Mouse (Mus musculus): Measurements from ENCODE around the gene Mtss1l.

Gene Mtss1l

DNA sequence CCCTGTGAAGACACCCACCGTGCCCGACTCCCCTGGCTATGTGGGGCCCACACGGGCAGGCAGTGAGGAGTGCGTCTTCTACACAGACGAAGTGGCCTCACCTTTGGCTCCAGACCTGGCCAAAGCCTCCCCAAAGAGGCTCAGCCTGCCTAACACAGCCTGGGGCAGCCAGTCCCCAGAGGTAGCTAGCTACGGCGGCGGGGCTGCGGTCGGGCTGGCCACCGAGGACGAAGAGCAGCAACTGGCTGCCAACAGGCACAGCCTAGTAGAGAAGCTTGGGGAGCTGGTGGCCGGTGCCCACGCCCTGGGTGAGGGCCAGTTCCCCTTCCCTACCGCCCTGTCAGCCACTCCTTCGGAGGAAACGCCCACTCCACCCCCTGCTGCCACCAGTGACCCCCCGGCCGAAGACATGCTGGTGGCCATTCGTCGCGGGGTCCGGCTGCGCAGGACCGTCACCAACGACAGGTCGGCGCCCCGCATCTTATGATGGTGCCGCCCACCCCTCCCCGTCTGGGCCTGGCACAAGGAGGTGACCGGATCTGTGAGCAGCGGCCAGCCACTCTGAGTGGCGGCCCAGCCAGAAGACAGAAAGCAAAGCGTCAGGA lies 17.4 kb downstream of the Mtss1l start:
- DNase-seq (ENCODE audit: low spot score in 2 of 2) = no peak

GRCm38 (mm10) chr8:110740629-110741175 lies 19.4 kb downstream of the Mtss1l start:
- DNase-seq (ENCODE audit: low spot score in 2 of 2) = no peak

GRCm38 (mm10) chr8:110741816-110742451 lies 20.7 kb downstream of the Mtss1l start:
- no peak for DNase-seq (ENCODE audit: low spot score in 2 of 2)

DNA sequence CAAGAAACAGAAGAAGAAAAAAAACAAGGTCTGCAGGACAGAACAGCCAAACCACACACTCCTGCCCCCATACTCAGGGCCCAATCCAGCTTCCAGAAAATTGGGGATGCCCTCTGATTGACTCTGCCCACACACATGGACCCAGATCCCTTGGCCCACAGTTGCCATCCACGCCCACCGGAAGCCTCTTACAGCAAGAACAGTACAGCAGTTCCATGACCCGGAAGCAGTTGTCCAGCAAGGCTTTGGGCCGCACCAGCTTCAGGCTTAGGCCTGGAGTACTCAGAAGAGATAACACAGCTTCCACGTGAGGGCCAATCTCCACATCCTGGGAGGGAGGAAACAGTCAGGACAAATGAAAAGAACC lies 21.2 kb downstream of the Mtss1l start:
- no peak for DNase-seq (ENCODE audit: low spot score in 2 of 2)

- DNase-seq (ENCODE audit: low spot score in 2 of 2) = no peak
Measured at GRCm38 (mm10) chr8:110745162-110745561, 23.9 kb downstream of the Mtss1l start.

DNA sequence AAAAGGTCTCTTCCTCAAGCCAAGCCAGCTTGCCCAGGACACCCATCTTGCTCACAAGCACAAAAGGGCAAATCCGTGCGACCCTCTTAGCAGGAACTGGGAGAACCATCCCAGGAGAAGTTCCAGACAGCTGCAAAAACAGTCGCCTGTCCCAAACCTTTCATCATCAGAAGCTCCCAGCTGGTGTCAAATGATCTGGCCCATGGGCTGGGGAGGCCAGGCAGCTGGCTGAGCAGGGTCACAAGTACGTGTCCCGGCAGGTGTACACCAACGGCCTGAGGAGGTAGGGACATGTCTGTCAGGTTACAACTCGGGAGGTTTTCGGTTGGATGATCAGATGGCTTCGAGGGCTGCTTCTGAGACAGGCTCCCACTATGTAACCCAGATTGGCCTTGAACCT lies 25.4 kb downstream of the Mtss1l start:
- DNase-seq (ENCODE audit: low spot score in 2 of 2) = no peak

- no peak for DNase-seq (ENCODE audit: low spot score in 2 of 2)
Measured at GRCm38 (mm10) chr8:110749500-110750170, 28.4 kb downstream of the Mtss1l start.

- DNase-seq (ENCODE audit: low spot score in 2 of 2) = no peak
Measured at GRCm38 (mm10) chr8:110750269-110750668, 29.0 kb downstream of the Mtss1l start.

- DNase-seq (ENCODE audit: low spot score in 2 of 2) = no peak
Measured at GRCm38 (mm10) chr8:110751490-110751889, 30.2 kb downstream of the Mtss1l start.

- peak; percentile 50 to 60 for DNase-seq (ENCODE audit: low spot score in 2 of 2)
Measured at GRCm38 (mm10) chr8:110754713-110755112, 33.4 kb downstream of the Mtss1l start.

DNA sequence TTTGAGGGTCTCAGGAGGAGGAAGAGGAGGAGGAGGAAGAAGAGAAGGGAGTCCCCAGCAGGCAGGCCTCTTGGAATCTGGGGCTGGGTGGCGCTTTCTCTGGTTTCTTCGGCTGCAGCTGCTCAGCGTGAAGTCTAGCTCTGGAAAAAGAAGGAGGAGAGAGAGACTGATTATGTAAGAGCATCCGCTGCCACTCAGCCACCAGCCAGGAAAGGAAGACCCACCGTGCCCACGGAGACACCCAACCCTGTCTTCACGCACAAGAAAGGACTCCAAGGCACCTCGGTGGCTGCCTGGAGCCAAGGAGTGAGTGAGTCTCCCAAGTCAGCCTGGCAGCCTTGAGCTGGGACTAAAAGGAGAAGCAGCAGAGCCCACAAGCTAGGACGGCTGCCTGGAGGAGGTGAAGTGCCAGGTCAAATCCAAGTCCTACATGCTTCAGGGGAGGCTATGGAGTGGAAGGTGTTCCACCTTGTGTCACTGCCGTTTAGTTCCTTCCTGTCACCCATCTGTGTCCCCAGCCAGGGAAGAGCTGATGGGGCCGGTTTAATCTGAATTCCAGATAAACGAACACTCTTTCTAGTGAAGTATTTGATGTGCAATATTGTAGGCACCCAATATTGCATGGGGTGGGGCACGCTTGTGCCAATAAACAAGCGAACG lies 34.4 kb downstream of the Mtss1l start:
- peak; percentile 69 to 78 for DNase-seq (ENCODE audit: low spot score in 2 of 2)

DNA sequence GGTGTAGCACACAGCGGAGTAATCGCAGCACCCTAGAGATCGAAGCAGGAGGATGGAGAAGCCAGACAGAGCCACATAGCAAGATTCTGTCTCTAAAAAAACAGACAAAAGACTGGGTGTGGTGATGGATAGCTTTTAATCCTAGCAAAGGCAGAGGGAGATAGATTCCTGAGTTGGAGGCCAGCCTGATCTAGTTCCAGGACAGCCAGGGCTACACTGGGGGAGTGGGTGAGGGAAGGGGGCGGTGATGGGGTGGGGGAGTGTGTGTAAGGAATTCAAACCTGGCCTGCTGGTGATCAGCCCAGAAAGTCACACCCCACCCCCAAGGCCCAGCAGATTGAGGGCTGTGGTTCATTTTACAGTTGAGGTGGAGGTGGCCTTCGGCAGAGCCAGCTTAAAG lies 34.9 kb downstream of the Mtss1l start:
- no peak for DNase-seq (ENCODE audit: low spot score in 2 of 2)

- no peak for DNase-seq (ENCODE audit: low spot score in 2 of 2)
Measured at GRCm38 (mm10) chr8:110760280-110760940, 39.1 kb downstream of the Mtss1l start.

- DNase-seq (ENCODE audit: low spot score in 2 of 2) = no peak
Measured at GRCm38 (mm10) chr8:110761185-110761584, 39.9 kb downstream of the Mtss1l start.

DNA sequence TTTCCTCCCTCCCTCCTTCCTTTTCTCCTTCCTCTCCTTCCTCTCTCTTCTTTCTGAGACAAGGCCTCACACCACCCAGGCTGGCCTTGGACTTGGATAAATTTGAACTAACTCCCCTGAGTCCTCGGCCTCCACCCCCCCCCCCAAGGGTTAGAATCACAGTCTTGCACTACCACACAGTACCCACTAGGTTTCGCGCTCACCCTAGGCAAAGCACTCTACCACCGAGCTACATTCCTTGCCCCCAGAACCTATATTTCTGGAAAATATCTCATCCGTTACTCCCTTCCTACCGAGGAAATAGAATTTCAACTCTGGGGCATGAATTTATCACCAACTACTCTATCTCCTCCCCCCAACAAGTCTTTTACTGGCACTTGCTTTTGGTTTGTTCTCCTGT lies 40.7 kb downstream of the Mtss1l start:
- DNase-seq (ENCODE audit: low spot score in 2 of 2) = no peak

GRCm38 (mm10) chr8:110764671-110765070 lies 43.4 kb downstream of the Mtss1l start:
- no peak for DNase-seq (ENCODE audit: low spot score in 2 of 2)

GRCm38 (mm10) chr8:110767261-110767660 lies 46.0 kb downstream of the Mtss1l start:
- no peak for DNase-seq (ENCODE audit: low spot score in 2 of 2)

- peak in 1 of 2 experiments; percentile 67 for DNase-seq (ENCODE audit: low spot score in 2 of 2)
Measured at GRCm38 (mm10) chr8:110772452-110772851, 51.2 kb downstream of the Mtss1l start.

DNA sequence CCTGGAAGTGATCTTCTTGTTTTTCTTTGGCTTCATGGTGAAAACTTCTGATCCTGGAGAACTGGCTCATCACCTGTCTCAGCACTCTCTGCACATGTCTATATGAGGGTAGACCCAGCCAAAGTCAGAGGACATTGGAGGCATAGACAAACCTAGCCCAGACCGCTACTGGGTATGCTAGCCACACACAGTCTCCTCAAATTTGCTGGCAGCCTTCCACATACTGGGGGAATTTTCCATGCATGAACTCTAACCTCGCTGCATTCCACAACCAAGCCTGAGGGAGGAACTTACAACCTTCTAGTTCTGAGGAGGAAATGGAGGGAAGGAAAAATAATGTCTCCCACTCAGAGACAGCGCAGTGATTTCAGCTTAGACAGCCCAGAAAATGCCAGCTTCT lies 52.8 kb downstream of the Mtss1l start:
- DNase-seq (ENCODE audit: low spot score in 2 of 2) = no peak

DNA sequence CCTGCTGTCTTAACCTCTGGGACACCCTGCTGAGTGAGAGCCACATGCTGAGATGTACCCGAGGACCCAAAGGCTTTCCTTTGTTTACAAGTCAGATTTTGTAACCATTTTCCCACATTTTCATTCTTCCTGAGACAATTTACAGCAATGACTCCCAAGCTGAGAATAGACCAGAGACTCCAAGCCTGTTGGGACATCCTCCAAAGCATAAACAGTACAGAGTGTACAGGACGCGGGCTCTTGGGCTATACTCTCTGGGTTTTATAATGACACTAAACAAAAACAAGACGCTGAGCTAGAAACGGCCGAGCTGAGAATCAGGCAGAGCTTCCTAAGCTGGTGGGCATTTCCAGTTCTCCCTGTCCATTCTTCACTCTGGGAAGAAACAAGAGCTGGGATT lies 53.4 kb downstream of the Mtss1l start:
- DNase-seq (ENCODE audit: low spot score in 2 of 2) = no peak

GRCm38 (mm10) chr8:110775316-110775715 lies 54.0 kb downstream of the Mtss1l start:
- DNase-seq (ENCODE audit: low spot score in 2 of 2) = no peak

GRCm38 (mm10) chr8:110775721-110776120 lies 54.4 kb downstream of the Mtss1l start:
- no peak for DNase-seq (ENCODE audit: low spot score in 2 of 2)

Measured in frontal cortex, postnatal 36 days (tissue).